Mouse (Mus musculus) liver, adult 2 months (tissue): ENCODE results near the gene Cdh13.

Source experiments
- CTCF ChIP-seq: fragments of 200-500 bp; IDR thresholded peaks from 2 replicates; pipeline ENCODE4 v1.5.1; 2011; ENCODE audit warnings: low read depth, low read length, control low read depth
- POLR2A ChIP-seq: fragments of 200-500 bp; IDR thresholded peaks from 2 replicates; pipeline ENCODE4 v1.6.1; 2011; ENCODE audit warnings: low read length, control low read depth; ENCODE audit not compliant: insufficient read depth; ENCODE audit errors: extremely low read depth

DNA sequence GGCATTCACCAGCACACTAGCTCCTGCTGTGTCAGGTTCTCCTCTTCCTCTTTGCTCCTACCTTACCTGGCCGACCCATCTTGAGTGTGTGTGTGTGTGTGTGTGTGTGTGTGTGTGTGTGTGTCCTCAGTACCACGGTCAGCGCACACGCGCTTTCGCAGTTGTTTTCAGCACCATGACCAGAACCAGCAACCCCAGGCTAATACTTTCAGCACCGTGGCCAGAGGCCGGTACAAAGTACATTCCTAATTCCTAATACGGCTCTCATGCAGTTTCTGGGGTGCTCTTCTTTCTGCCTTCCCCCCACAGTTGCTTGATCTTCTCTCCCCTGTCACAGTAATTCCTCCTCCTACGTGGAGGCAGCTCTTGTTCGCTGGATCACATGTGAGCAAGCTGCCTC lies 975.1 kb downstream of the Cdh13 start:
- TF ChIP-seq CTCF = no peak
- no peak for TF ChIP-seq POLR2A
